Mouse (Mus musculus) embryonic facial prominence, embryonic 13.5 days (tissue): ENCODE measurements around the gene Gm38394. TPM values are rescaled to one million over a fixed set of nuclear protein-coding genes. Genes with fewer than 3 reads are reported as not detected.
A peak's percentile ranks its signal among the peaks of the same experiment; 100 is the strongest.

Experiments used
- ATAC-seq: fragments of 200-750 bp; cut with Nextera tagmentation; 2 replicates; pipeline ENCODE4 v1.8.0; 2017; ENCODE audit warnings: low read depth; ENCODE audit not compliant: insufficient number of reproducible peaks, insufficient read depth, low FRiP score, low TSS enrichment
- H3K27ac ChIP-seq: fragments of 300-500 bp; sonication (generic); 2 replicates; pipeline ENCODE4 v1.5.1; 2015; ENCODE audit warnings: moderate library complexity, mild to moderate bottlenecking, inconsistent platforms
- H3K27me3 ChIP-seq: fragments of 300-500 bp; sonication (generic); 2 replicates; pipeline ENCODE4 v1.6.1; 2015; ENCODE audit warnings: mild to moderate bottlenecking, inconsistent platforms
- H3K36me3 ChIP-seq: fragments of 300-500 bp; sonication (generic); 2 replicates; pipeline ENCODE4 v1.6.1; 2015; ENCODE audit warnings: mild to moderate bottlenecking, inconsistent platforms
- H3K4me1 ChIP-seq: fragments of 300-500 bp; sonication (generic); 2 replicates; pipeline ENCODE4 v1.6.1; 2015; ENCODE audit warnings: inconsistent platforms
- H3K4me2 ChIP-seq: fragments of 300-500 bp; sonication (generic); 2 replicates; pipeline ENCODE4 v1.6.1; 2015; ENCODE audit warnings: moderate library complexity, mild to moderate bottlenecking, inconsistent platforms
- H3K4me3 ChIP-seq: fragments of 300-500 bp; sonication (generic); 2 replicates; pipeline ENCODE4 v1.5.1; 2015; ENCODE audit warnings: mild to moderate bottlenecking, inconsistent platforms
- H3K9ac ChIP-seq: fragments of 300-500 bp; sonication (generic); 2 replicates; pipeline ENCODE4 v1.6.1; 2015; ENCODE audit warnings: mild to moderate bottlenecking, inconsistent platforms
- H3K9me3 ChIP-seq: fragments of 300-500 bp; sonication (generic); 2 replicates; pipeline ENCODE4 v1.6.1; 2016; ENCODE audit warnings: inconsistent platforms
- WGBS: fragments of 180-500 bp; shearing (Covaris S2); methylation state at CpG from one replicate; pipeline ENCODE4 v1.1.7; 2015; ENCODE audit warnings: mixed read lengths; 5-methylcytosine and 5-hydroxymethylcytosine counted together
- polyA plus RNA-seq: library from polyadenylated mRNA; unstranded; fragments of >200 nt; fragmentation: Nextera tagmentation; extraction: Ambion mirVana; gene quantifications from 2 replicates; pipeline ENCODE4 v1.2.1, GENCODE M21; 2015

Gm38394 gene
- polyA plus RNA-seq, 1 experiment from 2014 or later, result 7.9 TPM

DNA sequence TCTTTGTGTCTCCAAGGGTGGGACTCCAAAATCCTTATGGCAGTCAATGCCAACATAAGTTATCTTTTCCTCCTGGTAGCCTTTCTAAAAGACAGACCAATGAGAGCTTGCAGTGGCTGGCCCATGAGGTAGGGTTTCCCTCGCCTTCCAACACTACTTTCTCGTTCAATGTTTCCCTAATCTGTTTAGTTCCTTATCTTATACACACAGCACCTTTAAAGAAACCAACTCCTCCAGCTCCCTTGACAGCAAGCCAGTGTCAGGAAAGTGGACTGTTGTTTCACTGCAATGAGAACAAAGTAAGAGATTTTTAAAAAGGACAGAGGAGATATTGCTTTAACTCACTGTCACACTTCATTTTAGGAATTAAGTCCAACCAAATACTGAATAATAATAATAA, 43.2 kb downstream of the Gm38394 start:
- Histone ChIP-seq H3K4me1 (no peaks in the 10 kb centered on the region), H3K4me3 (no peak overlapping the region), H3K9ac (no peak overlapping the region), H3K27me3 (no peaks in the 10 kb centered on the region), H3K36me3 (peaks cover 74% of the 10 kb centered on the region), H3K9me3 (no peaks in the 10 kb centered on the region), H3K4me2 (no peak overlapping the region), H3K27ac (no peak overlapping the region)
- ATAC-seq, result no peak
- WGBS, result 68% methylated on average over 2 of the region's 2 CpGs

DNA sequence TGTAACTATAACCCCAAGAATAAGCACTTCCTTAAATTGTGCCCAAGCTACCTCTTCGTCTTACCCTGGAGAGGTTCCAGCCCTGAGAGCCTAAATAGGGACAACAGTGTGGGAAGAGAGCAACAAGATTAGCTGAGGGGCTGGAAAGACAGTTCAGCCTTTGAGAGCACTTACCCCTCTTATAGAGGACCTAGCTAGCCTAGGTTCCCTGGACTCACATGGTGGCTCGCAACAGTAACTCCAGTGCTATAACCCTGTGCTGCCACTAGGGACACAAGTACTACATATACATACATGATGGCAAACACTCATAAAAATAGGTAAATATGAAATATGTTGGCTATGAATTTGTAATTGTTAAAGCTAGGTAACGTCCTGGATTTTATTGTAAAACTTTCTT, 47.3 kb downstream of the Gm38394 start:
- peaks cover 6% of the 10 kb centered on the region; the same call in 1 of the 2 replicates for H3K4me1 ChIP-seq
- no peak overlapping the region for H3K9ac ChIP-seq
- no peaks in the 10 kb centered on the region for H3K27me3 ChIP-seq
- no peaks in the 10 kb centered on the region for H3K9me3 ChIP-seq
- H3K27ac ChIP-seq, result no peak overlapping the region
- no peak overlapping the region for H3K4me2 ChIP-seq
- H3K36me3 ChIP-seq, result peaks cover 40% of the 10 kb centered on the region
- no peak for ATAC-seq
- H3K4me3 ChIP-seq, result no peak overlapping the region
- WGBS, result 75% methylated on average over 3 of the region's 3 CpGs

DNA sequence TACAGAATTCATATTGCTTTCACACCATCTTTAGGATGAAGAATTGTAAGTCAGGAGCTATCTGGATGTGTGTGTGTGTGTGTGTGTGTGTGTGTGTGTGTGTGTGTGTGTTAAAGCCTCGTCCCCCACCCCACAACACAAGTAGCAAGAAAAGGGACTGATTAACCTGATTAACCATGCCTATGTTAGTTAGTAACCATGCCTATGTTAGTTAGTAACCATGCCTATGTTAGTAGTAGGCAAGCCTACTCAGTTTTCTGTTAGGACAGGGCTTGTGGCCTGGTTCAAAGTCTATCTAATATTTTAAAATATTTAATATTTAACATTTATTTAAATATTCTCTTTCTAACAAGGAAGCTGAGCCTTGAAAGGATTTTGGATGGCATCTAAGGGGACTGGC, 49.7 kb downstream of the Gm38394 start:
- Histone ChIP-seq H3K9ac (no peak overlapping the region), H3K9me3 (no peaks in the 10 kb centered on the region), H3K4me1 (peaks cover 9% of the 10 kb centered on the region; the same call in 1 of the 2 replicates), H3K4me2 (no peak overlapping the region), H3K36me3 (peaks cover 43% of the 10 kb centered on the region), H3K27me3 (no peaks in the 10 kb centered on the region), H3K27ac (no peak overlapping the region), H3K4me3 (no peak overlapping the region)
- ATAC-seq, result no peak
- 76% methylated on average over 1 of the region's 1 CpGs for WGBS

DNA sequence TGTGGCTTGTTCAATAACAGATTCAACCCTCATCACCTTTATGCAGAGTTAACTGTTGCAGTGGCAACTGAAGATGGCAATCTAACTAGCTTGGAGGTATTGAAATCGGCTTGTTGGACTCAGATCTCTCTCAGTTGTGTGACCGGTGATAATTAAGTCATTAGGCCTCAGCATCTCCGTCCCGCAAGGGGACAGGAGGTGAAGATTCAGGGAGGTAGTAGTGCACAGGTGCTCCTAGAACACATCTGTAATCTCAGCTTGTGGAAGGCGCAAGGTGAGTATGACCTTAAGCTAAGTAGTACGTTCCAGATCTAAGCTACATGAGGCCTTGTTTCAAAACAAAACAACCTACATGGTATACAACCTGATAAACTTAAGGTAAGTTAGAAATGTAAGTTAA, 50.5 kb downstream of the Gm38394 start:
- 51% methylated on average over 6 of the region's 6 CpGs for WGBS
- peak overlapping the region; percentile 66 for H3K4me2 ChIP-seq
- peak overlapping the region; percentile 97 for H3K9ac ChIP-seq
- H3K4me3 ChIP-seq, result peak overlapping the region; percentile 97
- no peak for ATAC-seq
- no peak overlapping the region for H3K27ac ChIP-seq
- H3K27me3 ChIP-seq, result no peaks in the 10 kb centered on the region
- H3K36me3 ChIP-seq, result peaks cover 45% of the 10 kb centered on the region
- no peaks in the 10 kb centered on the region for H3K9me3 ChIP-seq
- peaks cover 9% of the 10 kb centered on the region; the same call in 1 of the 2 replicates for H3K4me1 ChIP-seq

DNA sequence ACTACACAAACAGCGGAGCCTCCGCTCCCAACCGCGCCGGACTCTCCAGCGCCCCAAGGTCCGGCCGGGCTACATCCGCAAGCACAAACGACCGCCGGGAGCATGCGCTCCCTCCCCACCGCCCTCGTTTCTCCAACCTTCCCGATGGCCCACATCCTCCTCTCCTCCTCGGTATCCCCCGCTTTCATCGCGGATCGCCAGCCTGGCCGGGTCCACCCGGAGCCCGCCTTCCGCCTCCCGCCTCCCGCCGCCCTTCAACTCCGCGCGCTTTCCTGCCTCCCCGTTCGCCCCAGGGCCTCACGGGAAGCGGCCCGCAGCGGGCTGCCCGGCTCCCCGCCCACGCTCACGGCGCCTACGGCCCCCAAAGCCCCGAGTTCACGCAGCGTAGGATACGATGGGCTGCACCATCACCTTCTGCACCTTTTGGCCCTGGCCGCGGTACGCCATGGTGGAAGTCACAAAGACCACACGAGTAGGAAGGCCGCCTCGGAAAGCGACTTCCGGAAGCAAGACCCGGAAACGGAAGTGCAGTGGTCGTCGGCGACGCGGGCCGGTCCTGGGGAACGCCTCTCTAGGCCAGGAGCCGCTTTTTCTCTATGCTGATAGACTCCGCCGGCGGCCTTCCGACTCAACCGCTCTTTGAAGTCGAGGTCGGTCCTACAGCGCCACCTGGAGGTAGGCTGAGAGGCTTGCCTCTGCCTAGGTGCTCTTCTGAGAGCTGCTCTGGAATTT, 51.2 kb downstream of the Gm38394 start, which contains the start of gene Snrpe:
Gene Snrpe (minus strand): TSS at position 521 of the 732 bp plus-strand sequence.
- Histone ChIP-seq H3K36me3 (peaks cover 47% of the 10 kb centered on the region), H3K27me3 (no peaks in the 10 kb centered on the region), H3K9me3 (no peaks in the 10 kb centered on the region), H3K9ac (peak within 1 kb of the TSS; percentile 97), H3K4me3 (peak within 1 kb of the TSS; percentile 97), H3K4me2 (peak within 1 kb of the TSS; percentile 66), H3K4me1 (peaks cover 9% of the 10 kb centered on the region; the same call in 1 of the 2 replicates), H3K27ac (peak within 1 kb of the TSS; percentile 91)
- peak; percentile 94 for ATAC-seq
- WGBS, result under 1% methylated on average over 69 of the region's 73 CpGs

DNA sequence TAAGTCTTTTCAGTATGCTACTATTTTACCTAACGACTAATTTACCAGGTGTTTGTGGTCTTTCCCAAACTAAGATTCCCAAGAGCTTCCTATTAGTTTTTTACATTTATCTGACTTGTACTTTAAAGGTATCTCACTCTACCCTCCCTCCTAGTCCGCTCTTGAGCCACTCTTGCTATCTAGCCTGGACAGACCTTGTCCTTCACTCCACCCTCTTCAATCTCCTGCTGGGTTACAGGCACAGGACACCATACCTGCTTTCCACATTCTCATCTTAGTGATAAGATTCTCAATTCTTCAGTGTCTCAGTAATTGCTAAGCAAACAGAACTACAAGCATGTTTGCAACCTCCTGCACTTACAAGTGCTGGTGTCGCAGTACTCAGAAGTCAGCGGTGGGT, 57.9 kb downstream of the Gm38394 start:
- Histone ChIP-seq H3K27me3 (no peaks in the 10 kb centered on the region), H3K4me1 (no peaks in the 10 kb centered on the region), H3K4me3 (no peak overlapping the region), H3K36me3 (peaks cover 65% of the 10 kb centered on the region), H3K9ac (no peak overlapping the region), H3K9me3 (no peaks in the 10 kb centered on the region), H3K4me2 (no peak overlapping the region), H3K27ac (no peak overlapping the region)
- WGBS, result 96% methylated on average over 4 of the region's 4 CpGs
- ATAC-seq, result no peak

DNA sequence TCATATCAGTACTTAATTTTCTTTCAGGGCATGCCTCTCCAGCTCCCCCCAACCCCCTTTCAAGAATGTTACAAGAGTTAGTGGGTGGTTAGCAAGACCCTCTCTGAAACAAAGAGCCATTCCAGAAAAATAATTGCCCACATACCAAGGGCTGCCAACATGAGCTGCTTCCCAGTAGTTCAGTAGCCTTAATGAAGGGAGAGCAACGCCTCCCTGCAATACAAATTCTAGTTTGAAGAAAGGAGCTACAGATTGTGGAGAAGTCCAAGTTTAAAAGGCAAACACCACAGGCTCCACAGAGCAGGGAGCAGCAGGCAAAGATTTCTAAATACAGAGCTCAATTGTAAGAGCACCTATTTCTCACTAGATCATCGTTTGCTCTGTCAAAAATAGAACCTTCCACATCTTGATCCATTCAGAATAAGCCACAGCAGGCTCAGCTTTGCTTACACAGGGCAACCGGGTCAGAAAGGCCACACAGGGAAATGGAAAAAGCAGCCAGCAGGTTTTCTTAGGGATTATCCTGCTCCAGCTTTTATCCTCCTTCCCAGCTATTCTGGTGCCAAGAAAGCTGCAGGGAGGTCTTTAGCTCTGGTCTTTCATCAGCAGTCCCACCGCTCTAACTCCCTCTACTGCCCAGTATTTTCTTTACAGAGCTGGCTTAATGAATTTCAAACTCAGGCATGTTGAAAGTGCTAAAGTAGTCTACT, 64.7 kb downstream of the Gm38394 start:
- WGBS, result 5% methylated on average over 4 of the region's 4 CpGs

DNA sequence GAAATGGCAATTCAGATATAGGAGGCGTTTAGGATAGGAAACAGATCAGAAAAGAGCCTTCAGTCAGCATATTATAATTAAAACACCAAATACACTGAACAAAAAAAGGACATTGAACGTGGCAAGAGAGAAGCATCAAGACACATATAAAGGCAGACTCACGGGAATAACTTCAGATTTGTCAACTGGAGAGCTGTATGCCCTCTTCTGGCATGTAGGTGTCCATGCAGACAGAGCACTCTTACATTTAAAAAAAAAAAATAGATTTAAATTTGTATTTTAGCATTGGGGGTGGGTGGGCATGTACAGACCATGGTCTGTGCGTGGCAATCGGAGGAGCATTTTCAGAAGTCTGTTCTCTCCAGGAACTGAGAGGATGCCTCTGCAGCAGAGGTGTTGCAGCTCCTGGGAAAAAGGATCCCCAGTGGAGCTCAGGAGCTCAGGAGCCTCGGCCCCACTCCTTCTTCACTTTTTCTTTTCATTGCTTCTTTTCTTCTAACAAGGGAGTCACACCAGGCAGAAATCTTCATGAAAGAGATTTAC, 75.1 kb downstream of the Gm38394 start:
- no peaks in the 10 kb centered on the region for H3K4me1 ChIP-seq
- no peak overlapping the region for H3K27ac ChIP-seq
- ATAC-seq, result no peak
- no peaks in the 10 kb centered on the region for H3K36me3 ChIP-seq
- WGBS, result 72% methylated on average over 6 of the region's 6 CpGs
- no peak overlapping the region for H3K9ac ChIP-seq
- no peaks in the 10 kb centered on the region for H3K27me3 ChIP-seq
- H3K4me3 ChIP-seq, result no peak overlapping the region
- no peaks in the 10 kb centered on the region for H3K9me3 ChIP-seq
- no peak overlapping the region for H3K4me2 ChIP-seq

More for the DNA sequence above, 64.7 kb downstream of the Gm38394 start:
- 0 out of 2 replicates have a peak overlapping the region, but pooled peaks have one; percentile 28 for H3K9ac ChIP-seq
- no peaks in the 10 kb centered on the region for H3K9me3 ChIP-seq
- no peaks in the 10 kb centered on the region for H3K27me3 ChIP-seq
- peak overlapping the region; percentile 58 for H3K27ac ChIP-seq
- no peak for ATAC-seq
- H3K4me3 ChIP-seq, result no peak overlapping the region
- H3K4me2 ChIP-seq, result no peak overlapping the region
- H3K4me1 ChIP-seq, result peaks cover 14% of the 10 kb centered on the region
- no peaks in the 10 kb centered on the region for H3K36me3 ChIP-seq

DNA sequence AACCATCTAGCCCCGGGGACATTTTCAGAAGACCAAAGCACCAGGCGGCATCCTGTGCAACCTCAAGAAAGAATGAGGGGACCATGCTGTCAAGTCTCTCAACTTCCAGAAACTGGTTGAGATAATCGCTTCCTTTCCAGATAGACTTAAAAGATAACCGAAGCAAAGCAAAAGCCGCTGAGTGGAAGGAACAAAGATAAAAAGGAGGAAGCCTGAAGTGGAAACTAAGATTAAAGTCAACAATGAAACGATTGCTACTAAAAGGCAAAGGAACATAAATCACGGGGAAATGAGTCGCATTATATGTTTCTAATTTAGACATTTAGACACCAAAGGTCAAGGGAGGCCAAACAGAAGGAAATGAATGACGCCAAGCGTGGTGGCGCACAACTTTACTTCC, 89.8 kb downstream of the Gm38394 start:
- Histone ChIP-seq H3K4me3 (no peak overlapping the region), H3K36me3 (no peaks in the 10 kb centered on the region), H3K4me2 (no peak overlapping the region), H3K4me1 (no peaks in the 10 kb centered on the region), H3K27ac (no peak overlapping the region), H3K27me3 (no peaks in the 10 kb centered on the region), H3K9me3 (peaks cover 4% of the 10 kb centered on the region; the same call in 1 of the 2 replicates), H3K9ac (no peak overlapping the region)
- ATAC-seq, result no peak
- WGBS, result 73% methylated on average over 11 of the region's 11 CpGs
